Mouse (Mus musculus): Measurements from ENCODE around the gene Ush1g.

- TF ChIP-seq EP300 (IDR thresholded peaks at IDR 0.05) = no peak
- TF ChIP-seq CTCF (IDR thresholded peaks at IDR 0.05) = no peak
Observed at GRCm38 (mm10) chr11:115271481-115271880, 50.4 kb downstream of the Ush1g start.

All from lung, postnatal 0 days (tissue).